Mouse (Mus musculus) right cerebral cortex, postnatal 25 days (tissue): Measurements from ENCODE around the gene Eras.
"Not testable (repeated sequence)": the region's sequence is repeated elsewhere in the genome, so short reads cannot be mapped to it uniquely, and the experiment has no call there.

Experiments
- DNase-seq: peaks from one replicate; pipeline ENCODE4 v3.0.0; 2022

Eras gene

GRCm38 (mm10) chrX:7928270-7928790 lies at the start of gene Eras:
Eras (minus strand) TSS chrX:7928607.
- DNase-seq = no peak

DNA sequence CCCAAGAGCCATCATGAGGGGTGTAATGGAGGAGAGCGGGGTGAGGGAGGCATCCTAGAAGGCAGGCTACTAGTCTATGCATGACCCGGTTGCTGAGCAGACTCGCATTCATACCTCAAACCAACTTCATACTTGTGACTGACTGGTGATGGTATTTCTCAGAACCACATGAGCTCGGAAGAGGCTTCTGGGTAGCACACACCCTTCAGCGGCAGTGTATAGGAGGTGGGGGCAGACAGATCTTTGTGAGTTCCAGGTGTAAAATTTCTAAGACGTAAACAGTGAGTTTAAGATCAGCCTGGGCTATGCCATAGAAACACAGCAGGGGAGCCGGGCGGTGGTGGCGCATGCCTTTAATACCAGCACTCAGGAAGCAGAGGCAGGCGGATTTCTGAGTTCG lies 49.5 kb upstream of the Eras start, which contains the start of gene Gata1:
Gata1 (minus strand) TSS at position 180 of the 400 bp plus-strand sequence.
- no peak for DNase-seq

GRCm38 (mm10) chrX:7971292-7971691 lies 42.9 kb upstream of the Eras start:
- DNase-seq = no peak

GRCm38 (mm10) chrX:7968899-7969298 lies 40.5 kb upstream of the Eras start:
- DNase-seq = no peak

GRCm38 (mm10) chrX:7968226-7968625 lies 39.8 kb upstream of the Eras start:
- DNase-seq = no peak

GRCm38 (mm10) chrX:7967596-7968201 lies 39.3 kb upstream of the Eras start:
- no peak for DNase-seq

GRCm38 (mm10) chrX:7966161-7966560 lies 37.8 kb upstream of the Eras start:
- DNase-seq = no peak

DNA sequence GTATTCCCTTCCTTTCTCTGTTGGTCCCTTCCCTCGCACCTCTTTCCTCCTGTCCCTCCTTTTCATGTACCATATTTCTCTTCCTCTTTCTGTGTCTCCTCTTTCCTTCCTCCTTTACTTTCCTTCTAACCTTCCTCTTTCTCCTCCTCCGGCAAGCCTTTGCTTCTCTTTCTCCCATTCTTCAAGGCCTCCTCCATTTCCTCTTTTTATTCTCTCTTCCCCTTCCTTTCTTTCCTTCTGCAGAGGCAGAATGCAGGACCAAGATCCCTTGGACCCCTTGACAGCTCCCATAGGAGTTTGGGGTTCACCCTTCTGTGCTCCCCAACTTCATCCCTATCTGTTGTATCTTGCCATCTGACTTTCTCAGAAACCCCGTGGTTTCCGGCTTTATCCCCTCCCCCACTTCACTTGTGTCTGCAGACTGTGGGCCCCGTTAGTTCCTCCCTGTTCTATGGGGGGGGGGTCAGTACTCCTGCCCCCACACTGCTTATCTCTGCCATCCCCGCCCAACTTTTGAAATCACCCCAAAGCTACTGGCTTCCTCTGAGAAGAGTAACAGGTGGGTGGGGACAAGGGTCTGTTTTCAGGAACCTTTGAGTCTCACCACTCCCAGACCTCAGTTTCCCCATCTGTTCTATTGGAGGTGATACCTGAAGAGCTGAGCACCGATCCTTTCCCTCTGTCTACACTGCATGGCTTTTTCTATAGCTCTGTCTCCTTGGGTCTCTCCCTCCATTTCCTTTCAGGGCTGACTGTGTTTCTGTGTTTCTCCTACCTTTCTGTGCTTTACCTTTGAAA lies 35.6 kb upstream of the Eras start:
- DNase-seq = no peak

DNA sequence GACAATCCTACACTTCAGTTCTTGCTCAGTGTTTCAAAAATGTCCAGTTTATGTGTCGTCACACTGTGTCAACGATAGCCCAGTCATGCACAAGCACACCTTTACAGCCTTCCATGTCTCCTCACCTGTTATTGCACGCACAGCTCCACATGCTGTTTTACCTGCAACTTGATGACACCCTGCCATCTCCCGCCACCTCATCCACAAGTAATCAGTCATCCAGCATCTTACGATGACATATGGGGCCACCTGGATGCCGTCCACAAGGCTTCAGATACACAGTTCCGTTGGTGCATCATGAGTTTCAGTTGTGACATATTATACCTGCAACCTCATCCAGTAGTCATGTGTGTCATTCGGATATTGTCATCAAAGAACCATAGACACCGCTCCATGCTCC lies 30.5 kb upstream of the Eras start:
- no peak for DNase-seq

DNA sequence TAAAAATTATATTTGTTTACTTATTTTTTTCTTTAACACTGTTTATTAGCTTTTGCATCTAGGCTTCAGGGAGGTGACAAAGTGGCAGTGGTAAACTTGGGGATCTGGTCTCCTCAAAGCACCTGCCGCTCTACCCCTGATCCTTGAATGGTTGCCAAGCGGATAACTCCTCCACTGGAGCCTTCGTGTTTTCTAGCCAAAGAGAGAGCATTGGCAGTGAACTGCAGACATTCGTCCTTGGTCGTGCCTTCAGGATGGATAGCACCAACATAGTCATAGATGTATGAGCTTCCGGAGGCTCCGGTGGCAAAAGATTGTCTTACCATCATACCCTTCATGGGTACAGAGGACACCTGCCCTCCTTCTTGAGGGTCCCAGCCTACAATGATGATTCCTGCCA lies 21.7 kb upstream of the Eras start:
- no peak for DNase-seq

- DNase-seq = peak; percentile 91
Measured at GRCm38 (mm10) chrX:7947900-7948492, 19.6 kb upstream of the Eras start.

- DNase-seq = no peak
Measured at GRCm38 (mm10) chrX:7947108-7947899, 18.9 kb upstream of the Eras start, which contains the start of gene Hdac6. Hdac6 (minus strand) TSS chrX:7947889.

GRCm38 (mm10) chrX:7945618-7946017 lies 17.2 kb upstream of the Eras start:
- DNase-seq = no peak

- no peak for DNase-seq
Measured at GRCm38 (mm10) chrX:7937667-7938066, 9.3 kb upstream of the Eras start.

GRCm38 (mm10) chrX:7936874-7937273 lies 8.5 kb upstream of the Eras start:
- DNase-seq = no peak

GRCm38 (mm10) chrX:7927116-7927515 lies 1.3 kb downstream of the Eras start:
- no peak for DNase-seq

GRCm38 (mm10) chrX:7926266-7926665 lies 2.1 kb downstream of the Eras start:
- DNase-seq = no peak

- DNase-seq = no peak
Measured at GRCm38 (mm10) chrX:7922032-7922431, 6.4 kb downstream of the Eras start.

DNA sequence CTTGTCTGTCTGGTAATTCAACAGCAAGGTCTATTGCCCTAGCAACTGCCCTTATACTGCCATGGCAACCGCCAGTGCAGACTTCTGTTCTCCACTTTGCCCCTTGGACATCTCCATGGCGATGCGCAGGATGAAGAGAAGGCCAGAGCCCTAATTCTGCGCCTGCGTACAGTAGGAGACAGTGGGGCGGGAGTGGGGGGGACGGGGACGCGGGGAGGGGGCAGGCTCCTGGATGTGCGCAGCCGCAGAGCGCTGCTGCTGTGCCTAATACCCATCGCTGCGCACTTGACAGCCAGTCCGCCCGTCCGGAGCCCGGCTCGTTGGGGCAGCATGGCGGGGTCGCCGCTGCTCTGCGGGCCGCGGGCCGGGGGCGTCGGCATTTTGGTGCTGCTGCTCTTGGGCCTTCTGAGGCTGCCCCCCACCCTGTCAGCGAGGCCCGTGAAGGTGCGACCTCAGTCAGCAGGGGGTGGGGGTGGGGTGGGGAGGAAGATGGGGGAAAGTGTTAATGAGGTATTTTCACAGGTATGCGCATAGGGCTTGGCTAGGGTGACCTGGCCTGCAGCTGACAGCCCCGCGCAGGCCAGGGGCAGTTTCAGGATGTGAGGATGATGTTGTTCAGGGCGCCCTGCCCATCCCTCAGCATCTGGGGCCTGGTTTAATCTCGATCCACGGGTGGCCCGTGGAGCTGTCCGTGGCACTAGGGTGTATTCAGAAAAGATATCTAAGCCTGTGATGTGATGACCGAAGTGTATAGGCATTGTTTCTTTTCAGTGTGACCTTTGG lies 8.6 kb downstream of the Eras start, which contains the start of gene Pcsk1n:
Pcsk1n (plus strand) TSS at position 222 of the 783 bp plus-strand sequence.
- peak; percentile 42 for DNase-seq

GRCm38 (mm10) chrX:7917960-7918359 lies 10.4 kb downstream of the Eras start:
- not testable (repeated sequence) for DNase-seq

DNA sequence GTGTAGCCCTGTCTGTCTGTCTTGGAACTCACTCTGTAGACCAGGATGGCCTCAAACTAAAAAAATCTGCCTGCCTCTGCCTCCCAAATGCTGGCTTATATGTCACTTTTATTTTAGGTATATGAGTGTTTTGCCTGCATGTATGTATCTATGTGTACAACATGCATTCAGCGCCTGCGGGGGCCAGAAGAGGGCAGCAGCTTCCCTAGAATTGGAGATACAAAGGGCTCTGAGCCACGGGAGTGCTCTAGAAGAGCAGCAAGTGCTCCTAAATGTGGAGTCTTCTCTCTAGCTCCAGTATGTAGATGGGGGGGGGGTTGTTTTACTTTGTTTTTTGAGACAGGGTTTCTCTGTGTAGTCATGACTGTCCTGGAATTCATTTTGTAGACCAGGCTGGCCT lies 12.7 kb downstream of the Eras start:
- not testable (repeated sequence) for DNase-seq

DNA sequence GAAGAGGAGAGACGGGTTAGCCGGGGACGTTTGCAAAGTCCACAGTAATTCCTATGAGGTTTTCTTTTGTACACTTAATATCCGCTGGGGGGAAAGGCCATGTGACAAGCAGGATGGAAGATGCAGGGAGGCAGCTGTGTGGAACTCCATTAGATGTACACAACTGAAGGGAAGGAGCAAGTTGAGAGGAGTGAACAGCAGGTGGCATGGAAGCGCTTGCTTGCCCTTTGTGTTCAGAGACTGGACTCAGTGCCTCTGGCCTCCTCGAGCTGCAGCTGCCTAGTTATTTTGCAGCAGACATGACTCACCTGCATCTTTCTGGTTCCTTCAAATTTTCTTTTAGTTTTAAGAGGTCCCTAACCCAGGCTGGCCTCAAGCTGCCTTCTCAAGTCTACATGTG lies 17.9 kb downstream of the Eras start:
- DNase-seq = no peak
